Mouse (Mus musculus): ENCODE measurements around the gene Arih1. TPM values are rescaled to one million over a fixed set of nuclear protein-coding genes. Genes with fewer than 3 reads are reported as not detected.
A peak's percentile ranks its signal among the peaks of the same experiment; 100 is the strongest.
"Not testable (repeated sequence)": the region's sequence is repeated elsewhere in the genome, so short reads cannot be mapped to it uniquely, and the experiment has no call there.

Gene Arih1
- polyA plus RNA-seq, 1 experiment: 20.1 TPM

DNA sequence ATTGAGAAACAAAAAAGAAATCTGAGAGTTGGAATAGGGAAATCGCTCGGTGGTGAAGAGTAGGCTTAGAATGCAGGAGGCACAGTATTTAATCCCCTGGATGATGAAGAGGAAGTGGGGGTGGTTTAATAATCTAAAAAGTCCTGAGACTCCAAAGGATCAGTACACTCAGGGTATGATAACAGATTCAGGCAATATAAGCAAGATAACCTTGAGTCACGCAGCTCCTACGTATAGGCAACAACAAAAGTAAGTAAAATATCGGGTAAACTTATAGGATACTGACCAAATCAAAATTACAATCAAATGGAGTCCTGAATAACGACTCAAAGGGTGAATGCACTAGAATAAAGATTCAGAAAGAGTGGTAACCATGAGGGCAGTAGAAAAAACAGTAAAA is 65.9 kb downstream of the Arih1 start:
- TF ChIP-seq CTCF (IDR thresholded peaks at IDR 0.05; ENCODE audit: insufficient read depth, low read length) (no peak), POLR2A (IDR thresholded peaks at IDR 0.05; ENCODE audit: borderline replicate concordance, extremely low read depth, low read depth, low read length) (no peak)
- Histone ChIP-seq H3K4me1 (ENCODE audit: control insufficient read depth, insufficient read depth, low read length) (peaks cover 2% of the 10 kb centered on the region; the same call in 1 of the 2 replicates), H3K4me3 (replicated peaks; ENCODE audit: extremely low read depth, low read depth, low read length) (no peak overlapping the region)
- 88% methylated on average over 6 of the region's 6 CpGs for WGBS
- DNase-seq: no peak

DNA sequence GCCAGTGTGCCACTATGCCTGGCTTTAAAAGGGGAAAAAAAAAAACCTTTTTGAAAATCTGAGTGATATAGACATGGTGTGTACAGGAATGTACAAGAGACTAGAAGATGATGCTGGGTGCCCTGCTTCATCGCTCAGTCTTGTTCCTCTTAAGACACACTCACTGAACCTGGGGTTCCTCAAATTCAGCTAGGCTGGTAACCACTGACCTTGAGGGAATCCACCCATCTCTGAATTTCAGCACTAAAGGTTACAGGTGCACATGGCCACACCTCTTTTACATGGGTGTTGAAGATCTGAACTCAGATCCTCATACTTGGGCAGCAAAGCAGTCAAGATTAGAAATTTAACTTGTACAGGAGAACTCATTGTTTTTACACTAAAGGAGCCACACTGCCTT is 79.1 kb downstream of the Arih1 start:
- 95% methylated on average over 1 of the region's 1 CpGs for WGBS
- H3K4me1 ChIP-seq (ENCODE audit: control insufficient read depth, insufficient read depth, low read length): no peaks in the 10 kb centered on the region
- no peak for DNase-seq
- H3K4me3 ChIP-seq (replicated peaks; ENCODE audit: extremely low read depth, low read depth, low read length): no peak overlapping the region
- TF ChIP-seq CTCF (IDR thresholded peaks at IDR 0.05; ENCODE audit: insufficient read depth, low read length) (no peak), POLR2A (IDR thresholded peaks at IDR 0.05; ENCODE audit: borderline replicate concordance, extremely low read depth, low read depth, low read length) (no peak)

GRCm38 (mm10) chr9:59389086-59389485 is 97.3 kb downstream of the Arih1 start:
- DNase-seq: no peak

GRCm38 (mm10) chr9:59388311-59388710 is 98.1 kb downstream of the Arih1 start:
- TF ChIP-seq CTCF (IDR thresholded peaks at IDR 0.05; ENCODE audit: insufficient read depth, low read length): no peak
- no peak for TF ChIP-seq POLR2A (IDR thresholded peaks at IDR 0.05; ENCODE audit: borderline replicate concordance, extremely low read depth, low read depth, low read length)
- WGBS: 76% methylated on average over 1 of the region's 1 CpGs
- Histone ChIP-seq H3K4me1 (ENCODE audit: control insufficient read depth, insufficient read depth, low read length) (no peaks in the 10 kb centered on the region), H3K4me3 (replicated peaks; ENCODE audit: extremely low read depth, low read depth, low read length) (no peak overlapping the region)
- no peak for DNase-seq

More at GRCm38 (mm10) chr9:59389086-59389485, 97.3 kb downstream of the Arih1 start:
- no peaks in the 10 kb centered on the region for H3K4me1 ChIP-seq (ENCODE audit: control insufficient read depth, insufficient read depth, low read length)
- WGBS: 88% methylated on average over 4 of the region's 4 CpGs
- TF ChIP-seq POLR2A (IDR thresholded peaks at IDR 0.05; ENCODE audit: borderline replicate concordance, extremely low read depth, low read depth, low read length) (no peak), CTCF (IDR thresholded peaks at IDR 0.05; ENCODE audit: insufficient read depth, low read length) (no peak)
- H3K4me3 ChIP-seq (replicated peaks; ENCODE audit: extremely low read depth, low read depth, low read length): no peak overlapping the region

DNA sequence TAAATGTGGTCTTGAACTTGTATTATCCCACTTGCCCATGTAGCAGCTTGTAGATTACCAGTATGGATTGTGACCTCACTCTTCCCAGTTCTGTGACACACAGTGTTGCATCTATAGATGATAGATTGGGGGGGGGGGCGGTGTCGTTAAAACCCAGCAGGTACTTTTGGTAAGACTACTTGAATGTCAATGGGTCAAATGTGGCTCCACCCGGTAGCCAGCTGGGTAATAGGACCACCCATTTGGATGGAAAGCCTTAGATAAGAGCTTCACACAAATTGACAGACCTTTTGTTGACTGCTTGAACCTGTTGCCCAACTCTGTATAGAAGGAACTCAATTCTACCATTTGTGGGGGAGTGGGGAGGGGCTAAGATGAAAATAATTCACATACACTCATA is 99.0 kb downstream of the Arih1 start:
- TF ChIP-seq CTCF (IDR thresholded peaks at IDR 0.05; ENCODE audit: insufficient read depth, low read length) (no peak), POLR2A (IDR thresholded peaks at IDR 0.05; ENCODE audit: borderline replicate concordance, extremely low read depth, low read depth, low read length) (no peak)
- no peak for DNase-seq
- no peak overlapping the region for H3K4me3 ChIP-seq (replicated peaks; ENCODE audit: extremely low read depth, low read depth, low read length)
- 69% methylated on average over 3 of the region's 3 CpGs for WGBS
- H3K4me1 ChIP-seq (ENCODE audit: control insufficient read depth, insufficient read depth, low read length): no peaks in the 10 kb centered on the region

- TF ChIP-seq POLR2A (IDR thresholded peaks at IDR 0.05; ENCODE audit: borderline replicate concordance, extremely low read depth, low read depth, low read length) (no peak), CTCF (IDR thresholded peaks at IDR 0.05; ENCODE audit: insufficient read depth, low read length) (no peak)
- Histone ChIP-seq H3K4me3 (replicated peaks; ENCODE audit: extremely low read depth, low read depth, low read length) (no peak overlapping the region), H3K4me1 (ENCODE audit: control insufficient read depth, insufficient read depth, low read length) (no peaks in the 10 kb centered on the region)
- 86% methylated on average over 15 of the region's 15 CpGs for WGBS
- no peak for DNase-seq
Observed at GRCm38 (mm10) chr9:59375626-59376025, 110.8 kb downstream of the Arih1 start.

- H3K4me1 ChIP-seq (ENCODE audit: control insufficient read depth, insufficient read depth, low read length): no peaks in the 10 kb centered on the region
- TF ChIP-seq POLR2A (IDR thresholded peaks at IDR 0.05; ENCODE audit: borderline replicate concordance, extremely low read depth, low read depth, low read length) (no peak), CTCF (IDR thresholded peaks at IDR 0.05; ENCODE audit: insufficient read depth, low read length) (no peak)
- no peak for DNase-seq
- no peak overlapping the region for H3K4me3 ChIP-seq (replicated peaks; ENCODE audit: extremely low read depth, low read depth, low read length)
- 84% methylated on average over 9 of the region's 9 CpGs for WGBS
Observed at GRCm38 (mm10) chr9:59369646-59370045, 116.8 kb downstream of the Arih1 start.

DNA sequence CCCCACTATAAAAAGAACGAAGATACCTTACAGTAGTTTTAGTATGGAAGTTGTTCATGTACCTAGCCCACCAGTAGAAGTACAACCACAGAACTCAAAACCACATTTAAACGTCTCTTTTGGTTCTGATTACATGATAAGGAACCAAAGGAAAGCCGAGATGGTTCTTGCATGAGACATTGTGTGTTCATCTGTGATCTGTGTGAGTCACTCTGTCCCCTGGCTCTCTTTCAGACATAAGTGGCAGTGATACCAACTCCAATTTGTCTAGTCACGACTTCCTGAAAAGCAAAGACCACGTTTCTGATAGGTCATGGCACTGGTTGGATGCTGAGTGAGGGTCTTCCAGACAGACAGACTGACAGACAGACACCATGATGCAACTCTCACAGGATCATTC is 117.2 kb downstream of the Arih1 start:
- H3K4me3 ChIP-seq (replicated peaks; ENCODE audit: extremely low read depth, low read depth, low read length): no peak overlapping the region
- TF ChIP-seq CTCF (IDR thresholded peaks at IDR 0.05; ENCODE audit: insufficient read depth, low read length) (no peak), POLR2A (IDR thresholded peaks at IDR 0.05; ENCODE audit: borderline replicate concordance, extremely low read depth, low read depth, low read length) (no peak)
- DNase-seq: no peak
- WGBS: 61% methylated on average over 5 of the region's 5 CpGs
- no peaks in the 10 kb centered on the region for H3K4me1 ChIP-seq (ENCODE audit: control insufficient read depth, insufficient read depth, low read length)

DNA sequence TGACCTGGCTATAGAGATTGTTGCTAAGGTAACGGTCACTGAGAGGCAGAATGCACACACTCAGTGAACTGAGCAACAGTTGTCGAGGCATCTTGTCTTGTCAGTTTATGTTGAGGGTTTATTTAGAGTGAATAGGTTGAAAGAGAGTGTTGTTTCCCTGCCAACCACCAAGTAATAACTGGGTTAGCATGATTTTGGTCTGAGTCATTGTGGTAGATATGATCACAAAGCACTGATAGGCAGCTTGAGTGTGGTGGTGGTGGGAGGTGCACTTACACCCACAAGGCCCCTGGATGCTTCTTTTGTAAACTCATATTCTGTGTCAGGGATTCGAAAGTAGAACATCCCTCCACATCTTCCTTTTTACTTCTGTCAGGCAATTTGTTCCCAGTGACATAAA is 125.9 kb downstream of the Arih1 start:
- not testable (repeated sequence) for DNase-seq; H3K4me1 ChIP-seq (ENCODE audit: control insufficient read depth, insufficient read depth, low read length); H3K4me3 ChIP-seq (replicated peaks; ENCODE audit: extremely low read depth, low read depth, low read length)
- whole genome bisulfite sequencing: 69% methylated on average over 2 of the region's 3 CpGs

GRCm38 (mm10) chr9:59358041-59358440 is 128.4 kb downstream of the Arih1 start:
- 61% methylated on average over 1 of the region's 1 CpGs for WGBS
- not testable (repeated sequence) for DNase-seq; H3K4me3 ChIP-seq (replicated peaks; ENCODE audit: extremely low read depth, low read depth, low read length); H3K4me1 ChIP-seq (ENCODE audit: control insufficient read depth, insufficient read depth, low read length)

DNA sequence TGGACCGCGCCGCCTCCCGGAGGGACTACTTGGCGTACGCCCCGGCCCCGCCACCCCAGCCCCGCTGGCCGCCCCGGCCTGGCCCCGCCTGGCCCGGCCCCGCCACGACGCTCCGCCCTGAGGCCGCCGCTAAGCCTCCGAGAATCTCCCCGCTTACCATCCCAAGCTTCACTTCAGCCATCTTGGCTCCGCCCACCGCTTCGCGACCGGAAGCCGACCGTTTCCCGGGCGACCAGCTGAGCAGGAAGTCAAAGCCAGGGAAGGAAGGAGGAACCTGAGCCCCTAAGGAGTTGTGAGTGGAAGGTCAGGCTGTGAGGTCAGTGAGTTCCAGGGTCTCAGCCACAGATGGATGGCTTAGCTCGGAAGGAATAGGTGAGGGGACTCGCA is 133.2 kb downstream of the Arih1 start, which contains the start of gene Bbs4:
Bbs4 (minus strand) TSS at position 256 of the 387 bp plus-strand sequence.
- peak; percentile 60; the same call in 1 of the 2 replicates for TF ChIP-seq POLR2A (IDR thresholded peaks at IDR 0.05; ENCODE audit: borderline replicate concordance, extremely low read depth, low read depth, low read length)
- TF ChIP-seq CTCF (IDR thresholded peaks at IDR 0.05; ENCODE audit: insufficient read depth, low read length): no peak
- WGBS: under 1% methylated on average over 16 of the region's 32 CpGs
- Histone ChIP-seq H3K4me3 (replicated peaks; ENCODE audit: extremely low read depth, low read depth, low read length) (peak within 1 kb of the TSS; percentile 63), H3K4me1 (ENCODE audit: control insufficient read depth, insufficient read depth, low read length) (peaks cover 3% of the 10 kb centered on the region; the same call in 1 of the 2 replicates)
- peak; percentile 91 for DNase-seq
